Mouse (Mus musculus) erythroblast, embryonic 14.5 days (primary cell): ENCODE measurements around the gene Csmd2. TPM values are rescaled to one million over a fixed set of nuclear protein-coding genes. Genes with fewer than 3 reads are reported as not detected.

ENCODE experiments used
- H3K27me3 ChIP-seq: 2 replicates; pipeline ENCODE4 v1.6.1; 2012; ENCODE audit warnings: inconsistent platforms; ENCODE audit not compliant: control insufficient read depth
- H3K36me3 ChIP-seq: 2 replicates; pipeline ENCODE4 v1.6.1; 2012; ENCODE audit warnings: mild to moderate bottlenecking, inconsistent platforms; ENCODE audit not compliant: control insufficient read depth
- H3K4me1 ChIP-seq: 2 replicates; pipeline ENCODE4 v1.6.1; 2012; ENCODE audit warnings: inconsistent platforms; ENCODE audit not compliant: control insufficient read depth
- H3K4me3 ChIP-seq: replicated peaks from 2 replicates; pipeline ENCODE3; 2012; ENCODE audit warnings: moderate library complexity, mild to moderate bottlenecking, inconsistent platforms
- H3K9me3 ChIP-seq: 2 replicates; pipeline ENCODE4 v1.6.1; 2012; ENCODE audit warnings: low read length, inconsistent platforms, mixed read lengths; ENCODE audit not compliant: control insufficient read depth
- GATA1 ChIP-seq: IDR thresholded peaks from 2 replicates; pipeline ENCODE4 v1.6.1; 2012; ENCODE audit warnings: low read length, inconsistent platforms, mixed read lengths
- TAL1 ChIP-seq: IDR thresholded peaks from 3 replicates; pipeline ENCODE4 v1.6.1; 2012; ENCODE audit warnings: low read length, inconsistent platforms, mixed read lengths
- polyA plus RNA-seq: library from polyadenylated mRNA; stranded (reverse); fragments of >175 nt; gene quantifications from 2 replicates; pipeline ENCODE4 v1.2.3, GENCODE M21; 2012

The Csmd2 gene
- polyA plus RNA-seq, 1 experiment: not detected

DNA sequence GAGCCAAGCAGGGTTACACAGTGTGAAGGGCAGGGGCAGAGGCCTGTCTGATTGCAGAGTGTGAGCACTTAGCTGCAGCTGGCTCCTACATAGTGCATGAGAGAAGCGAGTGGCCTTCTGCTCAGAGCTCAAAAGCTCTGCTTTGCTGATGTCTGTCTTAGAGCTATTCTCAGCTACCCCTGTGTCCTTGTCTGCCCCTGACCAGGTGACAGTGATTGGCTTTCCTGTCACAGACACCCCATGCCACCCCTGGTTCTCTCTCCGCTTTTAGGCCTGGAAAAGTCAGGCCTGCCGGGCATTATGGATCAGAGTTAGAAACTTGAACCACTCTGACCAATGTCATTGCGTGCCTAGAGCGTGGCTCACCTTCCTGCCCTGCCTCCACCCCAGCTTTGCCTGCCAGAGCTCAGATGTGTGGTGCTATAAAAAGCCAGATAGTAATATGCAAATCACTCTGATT is 99.5 kb downstream of the Csmd2 start:
- Histone ChIP-seq H3K36me3 (no peaks in the 10 kb centered on the region), H3K27me3 (no peaks in the 10 kb centered on the region), H3K4me1 (no peaks in the 10 kb centered on the region), H3K4me3 (no peak overlapping the region), H3K9me3 (peaks cover 44% of the 10 kb centered on the region)
- TF ChIP-seq TAL1: no peak

DNA sequence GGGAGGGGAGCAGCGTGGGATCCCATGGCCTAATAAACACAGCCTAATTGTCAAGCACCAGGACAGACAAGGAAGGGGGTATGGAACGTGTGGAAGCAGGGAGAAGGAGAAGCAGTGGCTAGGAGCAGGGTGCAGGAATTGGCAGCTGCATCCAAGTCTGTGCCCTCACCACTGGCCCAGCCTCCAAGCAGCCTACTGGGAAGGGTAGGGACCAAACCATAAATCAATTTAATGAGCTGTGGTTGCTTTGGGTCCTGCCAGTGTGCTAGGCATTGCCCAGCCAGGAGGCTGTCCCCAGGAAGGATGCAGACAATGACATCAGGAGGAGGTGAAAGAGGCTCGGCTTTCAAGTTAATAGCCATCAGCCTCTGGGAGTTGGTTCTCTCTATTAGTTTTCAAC is 100.0 kb downstream of the Csmd2 start:
- Histone ChIP-seq H3K36me3 (no peaks in the 10 kb centered on the region), H3K4me3 (no peak overlapping the region), H3K4me1 (no peaks in the 10 kb centered on the region), H3K9me3 (peaks cover 41% of the 10 kb centered on the region), H3K27me3 (no peaks in the 10 kb centered on the region)
- no peak for TF ChIP-seq TAL1

- Histone ChIP-seq H3K9me3 (peaks cover 36% of the 10 kb centered on the region), H3K36me3 (no peaks in the 10 kb centered on the region), H3K4me1 (no peaks in the 10 kb centered on the region), H3K4me3 (no peak overlapping the region), H3K27me3 (no peaks in the 10 kb centered on the region)
- TF ChIP-seq GATA1: no peak
Measured at GRCm38 (mm10) chr4:128088264-128088663, 100.6 kb downstream of the Csmd2 start.

DNA sequence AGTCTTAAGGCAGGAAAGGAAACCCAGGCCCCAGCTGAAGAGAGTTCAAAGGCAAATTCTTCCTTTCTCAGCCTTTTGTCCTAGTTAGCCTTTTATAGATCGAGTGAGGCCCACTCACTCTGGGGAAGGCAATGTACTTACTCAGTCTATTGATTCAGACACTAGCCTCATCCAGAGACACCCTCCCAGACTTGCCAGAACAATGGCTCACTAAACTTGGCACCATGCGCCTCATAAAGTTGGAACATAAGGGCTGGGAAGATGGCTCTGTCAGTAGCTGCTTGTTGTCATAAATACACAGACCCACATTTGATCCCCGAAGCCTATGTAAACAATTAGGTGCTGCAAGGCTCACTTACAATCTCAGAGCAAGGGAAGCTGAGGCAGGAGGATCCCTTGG is 104.3 kb downstream of the Csmd2 start:
- Histone ChIP-seq H3K9me3 (peaks cover 10% of the 10 kb centered on the region), H3K27me3 (no peaks in the 10 kb centered on the region), H3K4me1 (no peaks in the 10 kb centered on the region), H3K4me3 (no peak overlapping the region), H3K36me3 (no peaks in the 10 kb centered on the region)
- no peak for TF ChIP-seq GATA1
- TF ChIP-seq TAL1: no peak

DNA sequence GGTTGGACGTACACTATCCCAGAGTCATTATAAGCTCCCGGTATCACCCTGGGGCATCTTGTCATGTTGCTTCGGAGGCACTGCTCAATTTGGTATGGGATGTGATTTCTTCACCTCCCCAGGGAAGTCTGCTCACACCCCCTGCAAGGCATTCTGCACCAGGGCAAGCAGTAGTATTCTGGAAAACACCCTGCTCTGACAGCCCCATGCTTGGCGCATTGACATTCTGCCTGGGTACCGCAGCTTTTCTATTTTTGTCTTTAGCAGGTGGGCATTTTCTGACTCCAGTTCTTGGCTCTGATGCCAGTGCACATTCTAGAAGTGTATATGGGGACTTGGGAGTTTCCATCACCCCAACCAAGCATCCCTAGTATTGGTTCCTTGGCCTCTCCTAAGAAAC is 111.9 kb downstream of the Csmd2 start:
- no peaks in the 10 kb centered on the region for H3K4me1 ChIP-seq
- TF ChIP-seq TAL1: no peak
- no peak for TF ChIP-seq GATA1
- no peaks in the 10 kb centered on the region for H3K36me3 ChIP-seq
- no peak overlapping the region for H3K4me3 ChIP-seq
- peaks cover 37% of the 10 kb centered on the region for H3K9me3 ChIP-seq
- no peaks in the 10 kb centered on the region for H3K27me3 ChIP-seq

DNA sequence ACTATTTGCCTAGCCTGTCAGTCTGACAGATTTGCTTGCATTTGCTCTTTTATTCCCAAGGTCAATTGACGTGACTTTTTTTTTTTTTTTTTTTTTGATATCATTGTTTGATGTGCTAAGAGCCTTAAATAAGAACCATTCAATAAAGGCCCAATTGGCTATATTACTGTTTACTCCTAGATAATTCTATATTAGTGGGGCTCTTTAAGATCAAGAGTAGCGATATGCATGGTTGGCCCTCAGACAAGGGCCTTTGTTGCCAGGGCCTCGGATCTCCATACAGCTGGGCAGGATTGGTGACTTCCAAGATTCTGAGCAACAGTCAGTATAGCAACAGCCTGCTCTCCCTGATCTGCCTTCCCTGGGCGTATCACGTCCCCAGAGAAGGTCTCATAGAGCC is 112.9 kb downstream of the Csmd2 start:
- no peak overlapping the region for H3K4me3 ChIP-seq
- peaks cover 47% of the 10 kb centered on the region for H3K9me3 ChIP-seq
- no peaks in the 10 kb centered on the region for H3K4me1 ChIP-seq
- TF ChIP-seq TAL1 (no peak), GATA1 (no peak)
- no peaks in the 10 kb centered on the region for H3K27me3 ChIP-seq
- no peaks in the 10 kb centered on the region for H3K36me3 ChIP-seq

GRCm38 (mm10) chr4:128116331-128116730 is 128.7 kb downstream of the Csmd2 start:
- H3K36me3 ChIP-seq: no peaks in the 10 kb centered on the region
- peaks cover 52% of the 10 kb centered on the region for H3K9me3 ChIP-seq
- H3K4me3 ChIP-seq: no peak overlapping the region
- no peak for TF ChIP-seq TAL1
- no peak for TF ChIP-seq GATA1
- no peaks in the 10 kb centered on the region for H3K4me1 ChIP-seq
- no peaks in the 10 kb centered on the region for H3K27me3 ChIP-seq

GRCm38 (mm10) chr4:128123281-128123680 is 135.6 kb downstream of the Csmd2 start:
- H3K4me1 ChIP-seq: no peaks in the 10 kb centered on the region
- no peaks in the 10 kb centered on the region for H3K36me3 ChIP-seq
- peaks cover 78% of the 10 kb centered on the region for H3K9me3 ChIP-seq
- no peak overlapping the region for H3K4me3 ChIP-seq
- H3K27me3 ChIP-seq: no peaks in the 10 kb centered on the region
- no peak for TF ChIP-seq GATA1
- no peak for TF ChIP-seq TAL1

DNA sequence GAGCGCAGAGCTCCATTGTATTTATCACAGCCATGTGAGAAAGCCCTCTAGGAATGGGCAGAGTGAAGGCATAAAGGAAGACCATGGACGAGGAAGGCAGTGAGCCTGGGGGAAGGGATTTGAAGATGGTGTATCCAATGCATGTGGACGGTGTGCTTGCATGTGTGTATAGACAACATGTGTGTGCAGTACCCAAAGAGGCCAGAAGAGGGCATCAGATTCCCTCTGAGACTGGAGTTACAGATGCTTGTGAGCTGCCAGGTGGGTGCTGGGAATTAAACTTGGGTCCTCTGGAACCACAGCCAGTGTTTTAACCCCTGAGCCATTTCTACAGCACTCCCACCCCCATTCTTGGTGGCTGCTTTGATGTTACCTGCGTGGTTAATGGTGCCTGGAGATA is 137.1 kb downstream of the Csmd2 start:
- Histone ChIP-seq H3K27me3 (no peaks in the 10 kb centered on the region), H3K4me1 (no peaks in the 10 kb centered on the region), H3K9me3 (peaks cover 73% of the 10 kb centered on the region), H3K4me3 (no peak overlapping the region), H3K36me3 (no peaks in the 10 kb centered on the region)
- TF ChIP-seq GATA1: no peak
- no peak for TF ChIP-seq TAL1

- Histone ChIP-seq H3K4me1 (no peaks in the 10 kb centered on the region), H3K4me3 (no peak overlapping the region), H3K9me3 (peaks cover 62% of the 10 kb centered on the region), H3K27me3 (no peaks in the 10 kb centered on the region), H3K36me3 (no peaks in the 10 kb centered on the region)
- no peak for TF ChIP-seq GATA1
- no peak for TF ChIP-seq TAL1
Measured at GRCm38 (mm10) chr4:128128546-128128945, 140.9 kb downstream of the Csmd2 start.
